Mouse (Mus musculus) lung, adult 2 months (tissue): ENCODE measurements around the gene Myzap.

Experiments
- CTCF ChIP-seq: fragments of 200-500 bp; IDR thresholded peaks from 2 replicates; pipeline ENCODE4 v1.5.1; 2011; ENCODE audit warnings: mild to moderate bottlenecking, low read length, control low read depth; ENCODE audit not compliant: insufficient read depth
- POLR2A ChIP-seq: fragments of 200-500 bp; IDR thresholded peaks from 2 replicates; pipeline ENCODE4 v1.6.1; 2011; ENCODE audit warnings: low read depth, mild to moderate bottlenecking, control low read depth, low read length, borderline replicate concordance; ENCODE audit errors: extremely low read depth

DNA sequence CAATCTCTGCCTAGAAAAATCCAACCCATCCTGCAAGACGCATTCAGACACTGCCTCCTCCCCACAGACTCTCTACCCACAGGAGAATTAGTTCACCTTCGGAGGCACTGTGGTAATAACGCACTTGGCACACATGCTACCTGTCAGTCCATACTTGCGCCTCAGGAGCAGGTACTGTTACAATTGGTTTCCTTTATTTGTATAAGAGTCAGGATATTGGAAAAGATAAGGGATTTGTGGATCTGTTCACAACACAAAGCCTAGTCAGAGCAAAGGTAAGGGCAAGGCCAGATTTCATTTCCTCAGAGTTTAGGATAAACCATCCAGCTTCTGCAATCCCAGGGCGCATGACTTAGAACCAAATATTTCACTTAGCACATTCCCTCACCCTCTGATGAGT is 56.4 kb downstream of the Myzap start:
- TF ChIP-seq CTCF: no peak
- no peak for TF ChIP-seq POLR2A
